Mouse (Mus musculus) megakaryocyte, adult 5-6 weeks (primary cell): Measurements from ENCODE around the gene Vezf1. TPM values are rescaled to one million over a fixed set of nuclear protein-coding genes. Genes with fewer than 3 reads are reported as not detected.
"Not testable (repeated sequence)": the region's sequence is repeated elsewhere in the genome, so short reads cannot be mapped to it uniquely, and the experiment has no call there.

ENCODE experiments used
- ATAC-seq: 2 replicates; pipeline ENCODE4 v1.8.0; 2016; ENCODE audit warnings: mild to moderate bottlenecking, inconsistent platforms; ENCODE audit not compliant: poor library complexity, severe bottlenecking
- total RNA-seq, 2 experiments: library from RNA; stranded (forward) in 1 of 2; stranded (reverse) in 1 of 2; fragments of 153-499, 151-499 nt in 1 of 2; fragments of 221-1000, 200-1000 nt in 1 of 2; gene quantifications; 2 replicates each; pipeline versions ENCODE4 v1.2.3 to v1.2.4; 2015 to 2017

The Vezf1 gene
- total RNA-seq (2015) (46.4 and 55.3 TPM in 2 replicates), total RNA-seq (2017) (22.6 and 25.0 TPM in 2 replicates)

- ATAC-seq: peak; percentile 82
Observed at GRCm38 (mm10) chr11:88067586-88068410, at the start of gene Vezf1. TSS of gene Vezf1 (plus strand) at chr11:88068279.

- ATAC-seq: no peak
Observed at GRCm38 (mm10) chr11:88023933-88024332, 44.1 kb upstream of the Vezf1 start.

- no peak for ATAC-seq
Observed at GRCm38 (mm10) chr11:88027391-88028035, 40.6 kb upstream of the Vezf1 start.

GRCm38 (mm10) chr11:88028193-88028684 lies 39.8 kb upstream of the Vezf1 start:
- ATAC-seq: no peak

- ATAC-seq: no peak
Observed at GRCm38 (mm10) chr11:88030219-88030618, 37.9 kb upstream of the Vezf1 start.

GRCm38 (mm10) chr11:88030836-88031235 lies 37.2 kb upstream of the Vezf1 start:
- ATAC-seq: no peak

- no peak for ATAC-seq
Observed at GRCm38 (mm10) chr11:88031753-88032152, 36.3 kb upstream of the Vezf1 start.

- no peak for ATAC-seq
Observed at GRCm38 (mm10) chr11:88035970-88036369, 32.1 kb upstream of the Vezf1 start.

GRCm38 (mm10) chr11:88036761-88037251 lies 31.3 kb upstream of the Vezf1 start:
- ATAC-seq: no peak

- no peak for ATAC-seq
Observed at GRCm38 (mm10) chr11:88037386-88037785, 30.7 kb upstream of the Vezf1 start.

- no peak for ATAC-seq
Observed at GRCm38 (mm10) chr11:88039066-88039465, 29.0 kb upstream of the Vezf1 start.

- no peak for ATAC-seq
Observed at GRCm38 (mm10) chr11:88044314-88044713, 23.8 kb upstream of the Vezf1 start.

- ATAC-seq: not testable (repeated sequence)
Observed at GRCm38 (mm10) chr11:88045159-88045558, 22.9 kb upstream of the Vezf1 start.

GRCm38 (mm10) chr11:88045878-88046277 lies 22.2 kb upstream of the Vezf1 start:
- ATAC-seq: no peak

GRCm38 (mm10) chr11:88046323-88046937 lies 21.6 kb upstream of the Vezf1 start:
- no peak for ATAC-seq

- peak; percentile 89 for ATAC-seq
Observed at GRCm38 (mm10) chr11:88046944-88047794, 20.9 kb upstream of the Vezf1 start, which contains the start of gene Srsf1. TSS of gene Srsf1 (plus strand) at chr11:88047373.

GRCm38 (mm10) chr11:88047871-88048531 lies 20.1 kb upstream of the Vezf1 start:
- peak; percentile 25 for ATAC-seq

GRCm38 (mm10) chr11:88048961-88049670 lies 19.0 kb upstream of the Vezf1 start:
- no peak for ATAC-seq

- ATAC-seq: no peak
Observed at GRCm38 (mm10) chr11:88049732-88050131, 18.3 kb upstream of the Vezf1 start.
